In the genomic region with DNA sequence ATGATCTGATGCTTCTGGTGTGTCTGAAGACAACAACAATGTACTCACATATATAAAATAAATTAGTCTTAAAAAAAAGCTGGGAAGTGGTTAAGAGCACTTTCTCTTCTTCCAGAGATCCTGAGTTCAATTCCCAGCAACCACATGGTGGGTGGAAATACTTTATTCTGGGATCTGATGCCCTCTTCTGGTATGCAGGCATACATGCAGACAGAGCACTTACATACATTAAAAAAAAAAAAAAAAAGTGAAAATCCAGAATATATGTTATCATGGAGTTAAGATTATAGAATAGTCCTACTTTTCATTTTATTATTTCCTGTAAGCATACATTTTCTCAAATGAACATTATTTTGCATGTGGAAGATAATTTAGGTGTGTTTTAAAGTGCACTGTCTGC, we compare ENCODE assay signal across 21 mouse cellular contexts. TPM values are rescaled to one million over a fixed set of nuclear protein-coding genes. Genes with fewer than 3 reads are reported as not detected.
DNase-seq lines count a peak whose midpoint lies in the region; ATAC-seq and TF ChIP-seq lines count a peak whose summit lies in the region.
"Had no signal": no experiment of that assay in that cellular context is flagged by ENCODE, and none has a peak within 500 bp of the region (broad histone marks: within the 10 kb centered on the region; RNA-seq: fewer than 3 reads in every experiment).

No protein-coding gene starts in this region.

- intact Hi-C loops in heart, adult 2 months (cut with DNase I), result no loop called here
- intact Hi-C loops in heart, postnatal 36 days (cut with DNase I), result loop anchor here (10.0 kb wide), 1 partner anchor 315 kb away; no protein-coding TSS in a partner anchor

- no peak overlapping the region for H3K27ac ChIP-seq in heart, adult 2 months
- no peak overlapping the region for H3K27ac ChIP-seq in lung, embryonic 14.5 days (ENCODE audit: low read depth)
- no peak overlapping the region for H3K27ac ChIP-seq in liver, embryonic 14.5 days
- H3K27ac ChIP-seq: embryonic facial prominence, embryonic 15.5 days; forebrain, embryonic 12.5 days; heart, embryonic 13.5 days; kidney, embryonic 15.5 days; limb, embryonic 10.5 days; macrophage; neural tube, embryonic 12.5 days had no signal

- TF ChIP-seq CTCF in heart, adult 2 months (IDR thresholded peaks at IDR 0.05), result peak; percentile 29
- peak; percentile 18; the same call in 1 of the 2 replicates for TF ChIP-seq CTCF in lung, embryonic 14.5 days (IDR thresholded peaks at IDR 0.05; ENCODE audit: low read depth)
- no peak for TF ChIP-seq CTCF in lung, adult 2 months (IDR thresholded peaks at IDR 0.05; ENCODE audit: insufficient read depth, low read length)
- TF ChIP-seq CTCF in liver, embryonic 14.5 days (IDR thresholded peaks at IDR 0.05; ENCODE audit: low read depth), result peak; percentile 17; the same call in 1 of the 2 replicates

- no peak for DNase-seq in heart, adult 2 months
- no peak for DNase-seq in heart, postnatal 36 days
- DNase-seq in lung, embryonic 14.5 days, result peak; percentile 16
- no peak for DNase-seq in lung, adult 2 months
- peak; percentile 29 for DNase-seq in ES-CJ7 (ENCODE audit: low read depth, low spot score)
- no peak for DNase-seq in liver, embryonic 14.5 days (ENCODE audit: low read depth in 3 of 3, low spot score in 3 of 3)
- DNase-seq in adrenal gland, adult 8-10 months, result no peak
- no peak for DNase-seq in cerebellum, adult 9-10 months
- DNase-seq: cerebellum, postnatal 14 days; embryo, embryonic 11 days; heart, postnatal 4 days had no signal

- no peaks in the 10 kb centered on the region; the same call in 1 of the 2 replicates for H3K79me2 ChIP-seq in heart, adult 2 months (replicated peaks; ENCODE audit: control insufficient read depth, insufficient read depth, low read length)

- H3K4me3 ChIP-seq in heart, adult 2 months, result no peak overlapping the region
- no peak overlapping the region for H3K4me3 ChIP-seq in lung, embryonic 14.5 days (ENCODE audit: low read depth, low read length)
- no peak overlapping the region for H3K4me3 ChIP-seq in lung, adult 2 months (replicated peaks; ENCODE audit: extremely low read depth, low read depth, low read length)
- H3K4me3 ChIP-seq in liver, embryonic 14.5 days (ENCODE audit: insufficient read depth in 1 of 2, low read depth in 2 of 2, low read length in 2 of 2), result no peak overlapping the region
- H3K4me3 ChIP-seq: embryonic facial prominence, embryonic 15.5 days; forebrain, embryonic 12.5 days; kidney, embryonic 15.5 days; neural tube, embryonic 12.5 days had no signal

- no peak overlapping the region for H3K9ac ChIP-seq in heart, adult 2 months (ENCODE audit: low read depth, low read length)
- no peak overlapping the region for H3K9ac ChIP-seq in lung, embryonic 14.5 days
- H3K9ac ChIP-seq in liver, embryonic 14.5 days (replicated peaks), result no peak overlapping the region
- H3K9ac ChIP-seq: embryonic facial prominence, embryonic 15.5 days; forebrain, embryonic 12.5 days; heart, embryonic 13.5 days; kidney, embryonic 15.5 days; neural tube, embryonic 12.5 days had no signal

- H3K36me3 ChIP-seq in heart, adult 2 months (ENCODE audit: control insufficient read depth, insufficient read depth, low read length), result no peaks in the 10 kb centered on the region; the same call in 1 of the 2 replicates
- H3K36me3 ChIP-seq in lung, embryonic 14.5 days (ENCODE audit: insufficient read depth), result peaks cover 38% of the 10 kb centered on the region
- no peaks in the 10 kb centered on the region; the same call in none of the 2 replicates for H3K36me3 ChIP-seq in liver, embryonic 14.5 days (replicated peaks; ENCODE audit: control insufficient read depth, insufficient read depth, low read depth)

- H3K27me3 ChIP-seq in heart, adult 2 months (ENCODE audit: control insufficient read depth, insufficient read depth, low read length), result no peaks in the 10 kb centered on the region
- H3K27me3 ChIP-seq in lung, embryonic 14.5 days (ENCODE audit: insufficient read depth, low read length), result no peaks in the 10 kb centered on the region
- no peaks in the 10 kb centered on the region for H3K27me3 ChIP-seq in liver, embryonic 14.5 days (ENCODE audit: control insufficient read depth, insufficient read depth, low read length)
- H3K27me3 ChIP-seq: embryonic facial prominence, embryonic 15.5 days; forebrain, embryonic 12.5 days; heart, embryonic 13.5 days; kidney, embryonic 15.5 days; neural tube, embryonic 12.5 days had no signal

- H3K4me1 ChIP-seq in heart, adult 2 months (ENCODE audit: control insufficient read depth, insufficient read depth, low read length), result peaks cover 2% of the 10 kb centered on the region
- H3K4me1 ChIP-seq in lung, embryonic 14.5 days (ENCODE audit: insufficient read depth), result peaks cover 7% of the 10 kb centered on the region
- H3K4me1 ChIP-seq in lung, adult 2 months (ENCODE audit: control insufficient read depth, insufficient read depth, low read length), result peaks cover 4% of the 10 kb centered on the region; the same call in 1 of the 2 replicates
- peaks cover 11 to 12% of the 10 kb centered on the region in 2 experiments for H3K4me1 ChIP-seq in liver, embryonic 14.5 days (replicated peaks; ENCODE audit: control insufficient read depth in 2 of 2, insufficient read depth in 2 of 2, low read length in 1 of 2)

- no peak for ATAC-seq in lung, embryonic 14.5 days (ENCODE audit: insufficient read depth)
- no peak for ATAC-seq in liver, embryonic 14.5 days (ENCODE audit: insufficient read depth)
- ATAC-seq: midbrain, embryonic 16.5 days had no signal

- H3K4me2 ChIP-seq in lung, embryonic 14.5 days, result no peak overlapping the region
- no peak overlapping the region for H3K4me2 ChIP-seq in liver, embryonic 14.5 days (ENCODE audit: low read depth)
- H3K4me2 ChIP-seq: embryonic facial prominence, embryonic 15.5 days had no signal

- H3K9me3 ChIP-seq in lung, embryonic 14.5 days (ENCODE audit: low read depth, low read length), result no peaks in the 10 kb centered on the region
- H3K9me3 ChIP-seq in liver, embryonic 14.5 days (ENCODE audit: control insufficient read depth, low read length), result no peaks in the 10 kb centered on the region
- H3K9me3 ChIP-seq: embryonic facial prominence, embryonic 15.5 days; forebrain, embryonic 12.5 days; heart, embryonic 13.5 days; kidney, embryonic 15.5 days; limb, embryonic 10.5 days; neural tube, embryonic 12.5 days had no signal

- no peak for TF ChIP-seq EP300 in heart, adult 2 months (IDR thresholded peaks at IDR 0.05; ENCODE audit: insufficient read depth, low read depth, low read length)
- no peak for TF ChIP-seq EP300 in liver, embryonic 14.5 days (IDR thresholded peaks at IDR 0.05; ENCODE audit: low read depth)

- TF ChIP-seq POLR2A in heart, adult 2 months (IDR thresholded peaks at IDR 0.05; ENCODE audit: insufficient read depth, low read depth, low read length), result no peak
- no peak for TF ChIP-seq POLR2A in lung, adult 2 months (IDR thresholded peaks at IDR 0.05; ENCODE audit: borderline replicate concordance, extremely low read depth, low read depth, low read length)

RNA-seq across cellular contexts. Expression of gene Nol10, which starts 1.8 kb away (rescaled TPM):
- total RNA-seq in heart, adult 2 months (2021), result 1 to 10 TPM; 8.0 to 8.1 TPM
- 2.7 and 4.3 TPM in 2 replicates for polyA plus RNA-seq in heart, adult 2 months (2012; rRNA removed)
- total RNA-seq in heart, postnatal 36 days (2021), result 1 to 10 TPM; 6.8 to 7.8 TPM
- 27.0 and 30.0 TPM in 2 replicates for polyA plus RNA-seq in lung, embryonic 14.5 days (2014; fragmentation: Nextera tagmentation; extraction: Ambion mirVana)
- polyA plus RNA-seq in lung, adult 2 months (2012; rRNA removed), result 2.5 and 3.7 TPM in 2 replicates
- polyA plus RNA-seq in liver, embryonic 14.5 days (2012; rRNA removed), result 4.2 and 7.4 TPM in 2 replicates
- 10.0 and 11.0 TPM in 2 replicates for polyA plus RNA-seq in liver, embryonic 14.5 days (2014; fragmentation: Nextera tagmentation; extraction: Ambion mirVana)
- total RNA-seq in adrenal gland, adult 8-10 months (2022), result 10 to 100 TPM; 15.1 to 22.2 (median 19.4) TPM

RNA-seq across cellular contexts. Expression of gene Atp6v1c2, which starts 20.9 kb away (rescaled TPM):
- total RNA-seq in heart, adult 2 months (2021), result not detected
- polyA plus RNA-seq in heart, adult 2 months (2012; rRNA removed), result 0.15 and 0.94 TPM in 2 replicates
- not detected for total RNA-seq in heart, postnatal 36 days (2021)
- polyA plus RNA-seq in lung, embryonic 14.5 days (2014; fragmentation: Nextera tagmentation; extraction: Ambion mirVana), result 0.97 and 1.0 TPM in 2 replicates
- polyA plus RNA-seq in lung, adult 2 months (2012; rRNA removed), result 42.8 and 55.3 TPM in 2 replicates
- 0.02 TPM in 1 of 2 replicates, not detected in the other for polyA plus RNA-seq in liver, embryonic 14.5 days (2012; rRNA removed)
- polyA plus RNA-seq in liver, embryonic 14.5 days (2014; fragmentation: Nextera tagmentation; extraction: Ambion mirVana), result not detected in 2 replicates
- 1 to 10 TPM; 1.2 to 4.0 (median 2.2) TPM for total RNA-seq in adrenal gland, adult 8-10 months (2022)
- total RNA-seq: heart, postnatal 4 days had no signal
- polyA plus RNA-seq: liver, embryonic 16.5 days; macrophage; spleen, adult 2 months had no signal

Comparison
In these comparisons a context has a peak if more than half of its experiments do, and no peak if none do; other contexts are left out.
1. DNase-seq: peak in lung, embryonic 14.5 days (single experiment) and ES-CJ7 (single experiment); none in heart, adult 2 months (0 of 2), heart, postnatal 36 days (0 of 2), lung, adult 2 months (single experiment), liver, embryonic 14.5 days (0 of 3), adrenal gland, adult 8-10 months (single experiment) and cerebellum, adult 9-10 months (single experiment).
2. RNA of gene Atp6v1c2, which starts 20.9 kb away (polyA plus RNA-seq): 42.8 to 55.3 TPM in lung, adult 2 months; 0.97 to 1.0 TPM in lung, embryonic 14.5 days, 0.15 to 0.94 TPM in heart, adult 2 months and 0.02 TPM in liver, embryonic 14.5 days; every median in the first group is over 10 times any median in the second.